Mouse (Mus musculus) gastrocnemius, postnatal 4 days (tissue): ENCODE data around the gene Mb. TPM values are rescaled to one million over a fixed set of nuclear protein-coding genes. Genes with fewer than 3 reads are reported as not detected.

Experiments used
- DNase-seq, 2 experiments: peaks; one replicate each; pipeline ENCODE4 v3.0.0; 2021 to 2022; ENCODE audit warnings: low spot score in 2 of 2, mixed read lengths in 2 of 2
- total RNA-seq, 2 experiments: library from RNA; stranded (reverse); gene quantifications; 2 replicates each; pipeline ENCODE4 v1.2.3; 2021

Mb gene
- total RNA-seq, 2 experiments from 2014 or later = 153 to 201 TPM

DNA sequence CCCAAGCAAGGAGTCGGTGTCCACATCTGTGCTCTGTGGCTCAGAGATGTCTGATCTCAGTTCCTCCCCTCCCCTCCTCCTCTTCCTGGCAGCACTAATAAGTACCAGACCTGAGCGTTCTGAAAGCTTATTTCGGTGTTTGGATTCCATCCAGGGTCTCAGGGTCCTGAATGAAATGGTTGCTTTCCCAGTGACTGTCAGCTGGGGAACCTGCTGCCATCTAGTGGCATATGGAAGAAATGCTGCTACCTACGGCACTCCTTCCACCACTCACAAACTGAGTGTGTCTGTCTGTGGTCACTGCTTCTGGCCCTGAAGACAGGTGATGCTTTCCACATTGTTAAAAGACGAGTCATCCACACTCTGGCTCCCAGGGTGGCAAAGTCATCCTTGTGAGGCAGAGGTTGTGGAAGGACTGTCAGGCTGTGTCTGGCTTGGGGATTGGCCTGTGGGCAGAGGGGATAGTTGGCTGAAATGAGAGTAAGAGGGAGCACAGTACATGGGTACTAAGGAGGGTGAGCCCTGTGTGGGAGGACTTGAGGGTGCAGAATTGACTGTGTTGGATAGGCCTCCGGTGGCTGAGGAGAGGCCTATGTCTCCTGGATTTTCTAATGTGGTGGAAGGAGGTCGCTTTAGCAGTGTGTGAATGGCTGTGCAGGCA, 21.0 kb downstream of the Mb start:
- DNase-seq = peak in 1 of 2 experiments; percentile 70

DNA sequence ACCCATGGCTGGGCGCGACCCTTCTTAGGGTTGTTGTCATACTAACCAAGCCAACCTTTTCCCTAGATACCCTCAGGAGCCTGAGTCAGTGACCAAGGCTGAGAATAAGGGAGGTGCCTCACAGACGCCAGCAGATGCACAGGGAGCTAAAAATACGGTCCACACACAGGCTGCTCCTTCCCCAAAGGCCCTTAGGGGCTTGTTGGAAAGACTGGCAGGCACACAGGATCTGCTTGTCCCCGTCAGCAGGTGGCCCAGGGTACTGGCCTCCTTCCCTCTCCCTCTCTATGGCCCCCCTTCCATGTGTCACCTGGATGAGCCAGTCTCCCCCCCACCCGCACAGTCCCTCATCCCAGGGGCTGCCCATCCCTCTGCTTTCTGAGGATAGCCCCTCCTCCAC, 22.8 kb downstream of the Mb start:
- DNase-seq = no peak

DNA sequence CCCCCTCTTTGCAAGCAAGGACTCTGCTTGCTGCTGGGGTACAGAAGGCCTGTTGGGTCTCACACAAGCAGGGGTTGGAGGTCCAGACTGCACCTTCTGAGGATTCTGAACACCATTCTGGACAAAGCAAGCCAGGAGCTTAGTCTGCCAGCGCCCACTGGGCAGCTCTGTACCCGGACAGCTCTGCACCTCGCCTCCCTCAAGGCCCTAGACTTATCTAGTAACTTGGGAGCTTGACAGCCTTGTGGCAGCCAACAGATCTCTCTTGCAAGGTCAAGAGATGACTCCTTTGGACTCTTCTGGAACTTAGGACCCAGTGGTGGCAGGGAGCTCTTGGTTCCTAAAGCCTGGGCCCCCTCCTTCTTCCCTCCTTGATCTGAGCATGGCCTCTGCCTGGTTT, 23.4 kb downstream of the Mb start:
- DNase-seq = no peak

DNA sequence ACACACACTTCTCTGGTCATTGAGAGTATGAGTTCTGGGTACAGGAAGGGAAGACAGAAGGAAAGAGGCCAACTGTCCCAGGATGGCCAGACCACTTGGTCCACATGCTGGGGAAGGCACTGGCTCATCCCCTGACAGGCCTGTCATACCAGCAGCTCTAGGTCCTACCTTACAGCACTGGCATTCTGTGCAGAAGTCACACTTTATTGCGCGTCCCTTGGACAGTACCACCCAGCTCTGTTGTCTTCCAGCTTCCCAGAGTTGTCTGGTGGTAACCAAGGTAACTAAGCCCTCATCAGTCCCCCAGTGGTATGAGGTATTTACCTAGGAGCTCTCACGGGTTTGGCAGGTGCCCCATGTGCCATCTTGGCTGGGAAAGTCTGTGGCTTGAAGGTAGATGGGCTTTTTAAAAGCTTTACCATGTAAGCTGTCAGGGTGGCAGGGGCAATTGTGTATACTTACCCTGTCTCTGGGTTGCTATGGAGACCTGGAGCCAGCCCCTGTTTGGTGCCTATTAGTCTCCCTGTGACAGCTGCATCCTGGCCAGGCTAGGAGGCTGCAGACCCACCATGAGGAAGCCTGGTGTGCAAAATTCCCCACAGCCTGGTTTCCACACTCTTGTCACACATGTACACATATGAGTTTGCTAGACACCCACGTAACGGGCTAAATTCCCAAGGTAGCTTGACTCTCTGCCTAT, 24.4 kb downstream of the Mb start:
- no peak for DNase-seq

DNA sequence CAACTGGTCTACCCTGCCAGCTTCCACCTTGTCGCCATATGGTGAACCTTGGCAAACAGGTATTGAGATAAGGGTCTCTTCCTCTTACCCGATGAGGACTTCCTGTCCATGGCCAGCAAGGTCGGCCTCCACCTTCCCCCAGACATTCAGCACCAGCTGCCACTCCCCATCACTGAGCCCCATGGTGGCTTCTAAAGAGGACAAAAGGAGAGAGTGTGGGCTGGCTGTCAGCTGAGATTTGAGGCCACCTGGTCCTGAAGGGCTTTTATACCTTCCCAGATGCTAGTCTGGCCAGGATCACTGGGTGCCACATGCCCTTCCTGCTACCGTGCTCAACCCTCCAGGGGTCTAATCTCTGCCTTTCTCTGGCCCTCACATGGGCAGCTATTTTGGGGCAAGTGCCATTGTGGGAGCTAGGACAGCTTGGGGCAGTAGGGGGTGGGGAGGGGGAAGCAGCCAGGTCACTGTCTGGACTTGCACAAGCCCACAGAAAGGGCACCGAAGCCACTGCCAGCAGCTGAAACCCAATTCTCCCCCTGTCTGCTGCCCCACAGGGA, 28.0 kb downstream of the Mb start:
- DNase-seq = no peak

DNA sequence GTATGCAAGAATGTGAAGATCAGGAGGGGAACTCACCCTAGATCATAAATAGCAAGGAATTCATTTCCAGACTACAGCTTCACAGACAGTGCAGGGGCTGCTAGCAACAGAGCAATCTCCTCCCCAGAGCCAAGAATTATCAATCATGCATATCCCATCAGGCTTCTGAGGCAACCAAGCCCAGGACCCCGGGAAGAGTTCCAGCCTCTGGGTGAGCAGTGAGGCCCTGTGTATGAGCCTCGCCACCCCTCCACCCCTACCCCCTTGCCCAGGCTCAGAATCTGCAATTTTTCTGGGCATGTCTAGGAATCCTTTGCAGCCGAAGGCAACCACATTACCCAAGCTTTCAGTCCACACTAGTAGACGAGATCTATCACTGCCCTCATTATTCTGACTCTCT, 28.6 kb downstream of the Mb start:
- no peak for DNase-seq

DNA sequence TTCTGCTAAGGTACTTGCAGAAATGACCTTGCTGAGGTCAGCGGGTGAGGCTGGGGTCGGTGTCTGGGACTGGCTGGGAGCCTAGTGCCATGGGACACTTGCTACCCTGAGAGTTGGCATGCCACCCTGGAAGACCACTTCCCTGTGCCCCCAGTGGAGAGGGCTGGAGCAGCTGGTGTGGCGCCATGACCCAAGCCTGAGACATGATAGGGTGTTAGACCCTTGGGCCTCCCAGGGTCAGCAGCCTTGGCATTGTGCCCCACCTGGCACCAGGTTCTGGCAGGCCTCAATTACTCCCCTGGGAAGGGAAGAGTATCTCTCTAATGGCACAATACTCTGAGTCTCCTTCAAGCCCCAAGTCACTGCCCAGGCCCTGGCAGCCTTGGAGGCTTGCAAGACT, 29.4 kb downstream of the Mb start:
- no peak for DNase-seq

DNA sequence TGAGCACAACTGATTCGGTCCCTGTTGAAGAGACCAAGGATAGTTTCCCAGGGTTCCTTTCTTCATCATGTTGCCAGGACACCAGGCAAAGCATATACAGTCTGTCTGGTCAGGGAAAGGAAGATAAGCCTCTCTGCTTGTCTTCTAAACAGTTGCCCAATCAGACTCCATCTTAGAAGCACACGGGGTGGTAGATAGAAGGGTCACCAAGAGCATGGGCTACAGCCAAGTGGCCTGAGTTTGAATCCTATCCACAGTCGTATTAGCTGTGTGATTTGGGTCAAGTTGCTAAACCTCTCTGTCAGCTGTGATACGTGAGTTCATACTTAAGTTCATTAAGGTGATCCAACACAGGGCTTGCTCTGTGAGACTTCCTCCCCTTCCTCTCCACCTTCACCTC, 30.3 kb downstream of the Mb start:
- no peak for DNase-seq

DNA sequence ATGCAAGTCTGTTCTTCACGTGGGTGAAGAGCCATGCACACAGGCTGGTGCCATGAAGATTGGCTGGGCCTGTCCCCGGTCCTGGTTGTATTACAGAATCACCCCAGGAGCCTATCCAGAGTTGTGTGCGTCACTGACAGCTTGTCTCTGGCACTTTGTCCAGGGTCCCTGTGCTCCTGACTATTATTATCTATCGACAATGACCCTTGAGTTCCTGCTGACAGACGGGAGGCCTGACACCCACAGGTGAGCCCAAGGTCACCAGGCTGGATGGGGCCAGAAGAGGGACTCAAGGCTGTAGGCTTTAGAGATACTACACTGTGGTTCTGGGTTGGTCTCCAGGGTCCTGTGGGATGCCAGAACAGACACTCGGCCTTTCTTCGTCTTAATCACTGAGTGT, 30.9 kb downstream of the Mb start:
- no peak for DNase-seq

DNA sequence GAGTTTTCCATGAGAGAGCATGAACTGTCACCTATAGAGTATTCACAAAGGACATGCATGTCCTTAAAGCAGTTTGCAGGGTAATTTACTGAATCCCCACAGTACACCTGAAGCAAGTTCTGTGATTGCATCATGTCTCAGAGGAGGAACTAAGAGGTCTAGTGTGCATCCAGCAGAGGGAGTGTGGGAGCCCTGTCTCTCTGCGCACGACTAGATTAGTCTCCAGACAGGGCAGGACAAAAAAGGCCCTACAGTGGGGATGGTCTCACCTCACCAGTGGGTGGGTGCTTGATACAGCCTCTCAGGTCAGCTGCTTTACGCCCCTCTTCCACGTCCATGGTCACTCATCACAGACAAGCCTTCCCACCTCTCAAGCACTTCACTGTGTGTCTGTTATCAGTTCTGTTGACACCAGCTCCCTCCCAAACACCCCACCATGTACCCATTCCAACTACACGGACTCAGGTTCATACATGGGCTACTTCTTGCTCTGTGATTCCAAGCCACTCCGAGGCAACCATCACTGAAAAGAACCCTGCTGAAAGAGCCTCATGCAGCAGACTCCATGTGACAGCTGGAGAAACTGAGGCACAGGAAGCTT, 31.6 kb downstream of the Mb start:
- DNase-seq = no peak

DNA sequence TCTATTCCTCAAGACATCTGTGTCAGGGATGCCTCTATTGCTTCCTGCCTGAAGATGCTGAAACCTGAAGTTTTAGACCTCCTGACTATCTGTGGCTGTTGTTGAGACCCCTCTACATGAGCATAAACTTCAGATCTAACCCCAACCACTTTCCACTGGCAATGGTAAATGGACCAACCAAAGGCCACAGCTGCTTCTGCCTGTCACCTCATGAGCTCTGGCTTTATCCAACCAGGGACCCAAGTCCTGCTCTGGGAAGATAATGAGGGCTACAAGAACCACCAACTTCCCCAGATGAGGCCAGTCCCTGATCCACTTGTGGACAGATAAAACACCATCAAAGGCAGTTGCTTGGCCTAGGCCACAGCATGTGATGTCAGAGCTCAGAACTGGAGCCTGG, 32.6 kb downstream of the Mb start:
- no peak for DNase-seq

DNA sequence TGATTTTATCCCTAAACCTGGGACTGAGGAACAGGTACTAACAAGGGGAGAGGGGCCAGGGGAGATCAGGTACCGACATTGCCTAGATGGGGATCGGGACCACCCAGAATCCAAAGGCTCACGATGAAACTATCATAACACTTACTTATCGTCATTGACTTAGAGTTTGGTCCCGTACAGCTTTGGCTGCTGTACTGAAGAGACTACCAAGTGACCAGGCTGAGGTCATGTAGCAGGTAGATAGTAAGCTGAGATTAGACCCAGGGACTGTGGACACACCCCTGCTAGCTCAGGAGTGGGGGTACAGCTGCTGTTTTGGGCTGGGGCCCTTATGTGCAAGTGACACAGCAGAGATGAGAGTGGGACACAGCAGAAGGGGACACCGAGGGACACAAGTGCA, 34.0 kb downstream of the Mb start:
- DNase-seq = no peak

DNA sequence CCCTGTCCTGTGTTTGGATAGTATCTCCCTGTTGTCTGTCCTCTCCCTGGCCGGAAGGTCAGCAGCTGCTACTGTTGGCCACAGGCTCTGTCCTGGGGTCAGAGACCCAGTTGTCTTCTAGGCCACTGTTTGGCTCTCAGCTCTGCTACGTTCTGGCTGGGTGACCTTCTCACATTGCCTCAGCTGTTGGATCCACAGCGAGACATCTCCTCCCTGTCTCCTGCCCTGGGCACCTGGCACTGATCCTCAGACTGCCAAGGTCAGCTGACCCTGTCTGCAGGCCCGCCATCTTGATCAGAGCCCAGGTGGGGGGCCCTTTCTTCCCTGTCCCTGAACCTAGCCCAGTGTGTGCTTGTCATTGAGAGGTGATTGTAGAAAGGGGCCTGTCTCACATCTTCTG, 35.5 kb downstream of the Mb start:
- peak in 1 of 2 experiments; percentile 59 for DNase-seq

DNA sequence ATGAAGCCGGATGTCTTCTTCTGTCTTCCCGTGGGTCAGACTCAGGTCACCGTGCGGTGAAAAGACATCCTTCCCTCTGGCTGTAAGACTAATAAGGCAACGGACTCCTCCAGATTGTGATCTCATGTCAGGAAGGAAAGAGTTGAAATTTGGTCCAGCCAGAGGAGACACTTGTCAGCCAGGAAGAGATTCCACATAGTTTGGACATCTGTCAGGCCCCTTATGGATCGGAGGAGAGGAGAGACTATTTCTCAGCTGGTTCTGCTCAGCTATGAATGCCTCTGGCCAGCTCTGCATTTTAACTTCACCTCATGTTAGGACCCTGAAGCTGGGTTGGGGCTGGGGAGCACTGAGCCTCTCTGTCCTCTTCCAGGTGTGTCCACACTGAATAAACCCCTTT, 36.0 kb downstream of the Mb start:
- no peak for DNase-seq

DNA sequence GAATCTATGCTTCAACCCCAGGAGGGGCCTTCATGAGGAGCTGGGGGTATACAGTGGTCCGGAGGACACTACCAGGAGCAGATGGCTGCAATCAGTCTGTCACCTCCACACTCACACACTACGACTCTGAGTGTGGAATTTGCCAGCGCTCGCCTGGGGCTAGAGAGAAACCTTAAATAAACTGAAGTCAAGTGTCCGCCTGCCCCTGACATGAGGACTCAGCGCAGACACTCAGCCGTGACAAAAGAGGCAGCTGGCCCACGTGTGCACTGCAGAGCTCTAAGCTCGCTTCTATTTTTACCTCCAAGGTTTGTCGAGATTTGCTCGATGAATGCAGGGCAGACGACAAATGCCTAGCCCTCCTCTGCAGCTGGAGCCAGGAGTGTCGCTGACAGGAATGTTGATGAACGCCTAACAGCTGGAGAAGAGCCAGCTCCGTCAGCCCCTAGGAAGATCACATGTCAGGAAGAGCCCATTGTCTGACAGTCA, 36.7 kb downstream of the Mb start:
- DNase-seq = peak in 1 of 2 experiments; percentile 51

DNA sequence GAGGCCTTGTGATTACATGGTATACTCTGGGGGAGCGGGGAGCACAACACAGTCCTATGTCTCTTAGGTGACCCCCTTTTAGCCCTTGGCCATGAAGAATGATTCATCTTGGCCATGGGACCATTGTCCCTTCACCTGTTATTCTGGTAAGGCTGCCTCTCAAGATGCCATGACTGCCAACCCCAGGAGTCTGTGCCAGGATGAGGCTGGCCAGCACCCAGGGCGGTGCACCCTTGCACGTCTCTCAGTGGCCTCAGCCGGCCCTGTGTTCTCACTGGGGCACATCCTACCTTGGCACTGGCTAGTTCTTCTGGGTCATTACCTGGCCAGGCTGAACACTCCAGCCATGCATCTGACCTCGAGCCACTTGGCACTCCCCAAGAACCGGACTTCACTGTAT, 41.6 kb downstream of the Mb start:
- DNase-seq = no peak

DNA sequence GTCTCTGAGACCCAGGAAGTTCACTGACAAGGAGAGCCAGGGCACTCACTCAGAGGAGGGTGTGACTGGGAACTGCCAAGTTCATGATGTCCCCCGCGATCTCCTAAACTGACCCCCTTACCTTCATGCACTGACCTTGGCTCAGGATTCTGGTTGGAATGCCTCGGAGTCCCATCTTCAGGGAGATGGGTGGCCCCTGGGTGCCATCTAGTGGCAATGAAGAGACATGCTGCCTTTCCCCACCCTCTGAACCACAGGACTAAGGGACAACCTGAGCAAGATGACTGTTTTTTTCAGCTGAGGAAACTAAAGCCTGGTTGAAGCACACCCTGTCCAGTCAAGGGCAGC, 46.6 kb downstream of the Mb start:
- peak; percentile 46 to 49 for DNase-seq

DNA sequence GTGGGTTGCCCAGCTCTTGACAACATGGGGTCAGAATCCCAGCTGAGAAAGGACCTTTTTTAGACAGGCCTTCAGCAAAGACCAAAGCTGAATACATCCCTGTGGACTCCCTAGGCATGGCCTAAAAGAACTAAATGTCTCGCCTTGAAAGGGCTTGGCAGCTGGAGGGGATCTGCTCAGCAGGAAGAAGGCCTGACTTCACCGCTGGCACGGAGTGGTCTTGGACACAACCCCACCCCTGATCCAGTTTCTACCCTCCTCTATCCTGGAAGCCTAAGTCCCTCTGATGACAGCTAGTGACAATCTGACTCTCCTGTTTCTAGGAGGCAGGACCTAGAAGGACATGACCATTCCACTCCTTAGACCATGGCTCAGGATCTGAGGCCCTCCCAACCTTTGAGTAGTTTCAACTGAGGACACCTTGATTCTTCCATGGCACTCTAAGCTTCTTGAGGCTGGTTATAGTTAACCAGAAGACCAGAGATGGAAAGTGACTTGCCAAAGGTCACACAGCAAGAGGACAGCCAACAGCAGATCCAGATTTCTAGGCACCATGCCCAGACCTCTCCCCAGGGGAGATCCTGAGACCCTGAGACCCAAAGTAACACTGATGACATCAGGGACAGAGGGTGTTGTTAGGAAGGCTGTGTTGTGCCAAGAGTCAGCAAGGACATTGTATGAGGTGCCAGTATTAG, 47.1 kb downstream of the Mb start:
- no peak for DNase-seq

DNA sequence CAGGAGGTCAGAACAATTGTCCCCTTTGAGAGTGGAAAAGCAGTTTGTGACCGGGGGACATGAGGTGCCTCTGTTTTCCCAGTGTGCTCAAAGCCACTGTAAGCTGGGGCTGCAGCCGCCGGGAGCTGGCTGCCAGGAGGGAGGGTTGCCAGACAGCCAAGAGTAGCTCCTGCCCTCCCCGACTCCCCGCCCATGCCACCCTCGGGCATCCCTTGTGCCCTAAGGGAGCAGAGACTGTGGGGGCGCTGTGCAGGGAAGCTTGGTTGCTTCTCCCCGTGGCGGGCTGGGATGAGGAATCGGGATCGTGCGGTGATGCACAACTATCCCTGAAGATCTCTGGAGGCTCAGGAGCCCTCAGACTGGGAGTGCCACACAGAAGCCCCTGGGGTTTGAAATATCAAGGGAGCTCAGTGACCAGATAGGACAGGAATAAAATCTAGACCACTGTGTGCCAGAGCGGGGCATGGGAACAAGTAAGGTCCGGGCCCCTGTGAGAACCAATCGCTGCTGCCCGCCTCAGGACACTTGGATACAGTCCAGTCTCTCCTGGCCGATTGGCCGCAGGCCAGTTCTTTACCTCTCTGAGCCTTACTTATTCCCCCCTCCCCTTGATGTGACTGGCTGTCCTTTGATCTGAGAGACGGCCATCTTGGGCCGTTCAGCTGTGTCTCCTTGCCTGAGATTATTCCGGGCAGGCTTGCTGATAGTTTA, 51.4 kb downstream of the Mb start:
- DNase-seq = peak in 1 of 2 experiments; percentile 30

DNA sequence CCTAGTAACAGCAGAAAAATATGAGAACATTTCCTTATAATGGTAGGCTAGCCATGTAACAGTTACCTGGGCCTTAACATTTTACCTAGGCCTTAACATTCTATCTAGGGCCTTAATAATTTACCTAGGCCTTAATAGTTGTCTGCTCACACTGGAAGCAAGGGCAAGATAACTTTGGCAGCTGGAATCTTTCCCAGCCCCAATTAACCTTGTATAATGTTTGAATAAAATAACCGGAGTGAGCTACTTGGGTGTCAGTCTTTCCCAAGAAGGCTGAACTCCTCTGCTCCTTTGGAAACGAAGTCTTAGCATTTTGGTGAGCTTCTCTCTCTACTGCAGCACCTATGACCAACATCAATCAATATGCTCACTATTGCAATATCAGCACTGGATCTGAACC, 52.4 kb downstream of the Mb start:
- no peak for DNase-seq

DNA sequence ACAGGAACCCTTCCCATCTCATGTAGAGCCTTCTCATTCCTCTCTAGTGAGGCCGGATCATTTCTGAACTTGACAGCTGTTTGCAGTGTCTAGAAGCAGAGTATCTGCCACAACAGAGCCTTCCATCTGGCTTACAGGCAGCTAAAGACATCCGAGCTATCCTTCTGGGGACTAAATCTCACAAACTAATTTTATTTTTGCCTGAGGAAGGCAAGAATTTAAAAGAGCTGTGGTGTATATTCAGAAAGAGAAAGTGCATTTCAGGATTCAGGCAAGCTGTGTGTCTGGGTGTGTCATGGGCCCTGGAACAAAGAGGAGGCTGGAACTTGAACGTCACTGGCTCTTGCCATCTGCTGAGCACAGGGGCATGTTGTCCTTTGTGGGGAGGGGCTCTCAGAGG, 56.1 kb downstream of the Mb start:
- DNase-seq = no peak
